Mouse (Mus musculus): ENCODE results near the gene Cpa1. TPM values are rescaled to one million over a fixed set of nuclear protein-coding genes. Genes with fewer than 3 reads are reported as not detected.

Gene Cpa1
- polyA plus RNA-seq (2017; shearing (Covaris generic)): not detected

GRCm38 (mm10) chr6:30638674-30639268 is at the start of gene Cpa1:
Gene Cpa1, plus strand, starts transcription at chr6:30639218.

GRCm38 (mm10) chr6:30610710-30611109 is 28.3 kb upstream of the Cpa1 start, which contains the start of gene Cpa5:
Gene Cpa5, plus strand, starts transcription at chr6:30611010.

GRCm38 (mm10) chr6:30693350-30693991 is 54.5 kb downstream of the Cpa1 start, which contains the start of gene Cep41:
Gene Cep41, minus strand, starts transcription at chr6:30693749.

Other genes starting within 250 kb of the Cpa1 start
- gene Zc3hc1, start 248.2 kb upstream of the Cpa1 start, polyA plus RNA-seq (2017; shearing (Covaris generic)): 32.9 TPM
- gene Klhdc10, start 237.3 kb upstream of the Cpa1 start, polyA plus RNA-seq (2017; shearing (Covaris generic)): 2.0 TPM
- gene Tmem209, start 129.4 kb upstream of the Cpa1 start, polyA plus RNA-seq (2017; shearing (Covaris generic)): 66.7 TPM
- not detected for gene Ssmem1, start 129.4 kb upstream of the Cpa1 start, polyA plus RNA-seq (2017; shearing (Covaris generic))
- 0.44 TPM for gene Cpa2, start 97.6 kb upstream of the Cpa1 start, polyA plus RNA-seq (2017; shearing (Covaris generic))
- not detected for gene Cpa4, start 70.8 kb upstream of the Cpa1 start, polyA plus RNA-seq (2017; shearing (Covaris generic))
- gene Cpa5, start 28.2 kb upstream of the Cpa1 start, polyA plus RNA-seq (2017; shearing (Covaris generic)): not detected
- gene Cep41, start 54.5 kb downstream of the Cpa1 start, polyA plus RNA-seq (2017; shearing (Covaris generic)): 12.5 TPM
- gene Mest, start 84.3 kb downstream of the Cpa1 start, polyA plus RNA-seq (2017; shearing (Covaris generic)): 1.1 TPM

All from activated CD4-positive, CD25-positive, alpha-beta regulatory T cell, adult 9 weeks (primary cell).